ENCODE assay signal across 19 mouse cellular contexts in the genomic region with DNA sequence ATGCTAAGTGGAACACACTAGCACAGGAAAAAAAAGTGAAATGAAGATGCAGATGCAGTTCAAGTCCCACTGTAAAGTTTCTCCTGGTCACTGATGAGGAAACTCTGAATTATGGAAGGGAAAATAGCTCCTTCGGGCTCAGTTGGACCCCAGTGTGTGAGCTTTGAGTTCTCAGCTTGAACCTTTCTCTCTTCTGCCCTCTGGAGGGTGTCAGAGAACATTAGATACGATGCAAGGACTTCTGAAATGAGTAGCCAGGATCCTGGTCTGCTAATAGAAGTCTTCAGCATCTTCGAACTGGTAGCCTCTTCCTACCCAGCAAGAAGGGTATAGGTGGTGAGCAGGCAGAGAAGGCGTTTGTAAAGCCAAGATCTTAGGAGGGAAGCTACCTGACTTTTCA. TPM values are rescaled to one million over a fixed set of nuclear protein-coding genes. Genes with fewer than 3 reads are reported as not detected.
DNase-seq lines count a peak whose midpoint lies in the region; ATAC-seq and TF ChIP-seq lines count a peak whose summit lies in the region.
"Had no signal": no experiment of that assay in that cellular context is flagged by ENCODE, and none has a peak within 500 bp of the region (broad histone marks: within the 10 kb centered on the region; RNA-seq: fewer than 3 reads in every experiment).

No protein-coding gene starts in this region.

- no peaks in the 10 kb centered on the region for H3K27me3 ChIP-seq in heart, postnatal 0 days (ENCODE audit: control insufficient read depth, insufficient read depth, low read length)
- H3K27me3 ChIP-seq in lung, embryonic 14.5 days (ENCODE audit: insufficient read depth, low read length) = no peaks in the 10 kb centered on the region
- H3K27me3 ChIP-seq: forebrain, embryonic 15.5 days; heart, embryonic 15.5 days had no signal

- 48% methylated on average over 4 of the region's 4 CpGs for WGBS in heart, postnatal 0 days
- WGBS in lung, embryonic 14.5 days = 46% methylated on average over 4 of the region's 4 CpGs

- TF ChIP-seq EP300 in heart, postnatal 0 days (IDR thresholded peaks at IDR 0.05; ENCODE audit: low read depth) = no peak

- peaks cover 4% of the 10 kb centered on the region for H3K4me1 ChIP-seq in heart, postnatal 0 days (ENCODE audit: control insufficient read depth, insufficient read depth)
- H3K4me1 ChIP-seq in lung, embryonic 14.5 days (ENCODE audit: insufficient read depth) = no peaks in the 10 kb centered on the region
- H3K4me1 ChIP-seq: forebrain, embryonic 15.5 days; limb, embryonic 10.5 days had no signal

- peak; percentile 41 for TF ChIP-seq CTCF in heart, postnatal 0 days (IDR thresholded peaks at IDR 0.05; ENCODE audit: low read depth)
- TF ChIP-seq CTCF in lung, embryonic 14.5 days (IDR thresholded peaks at IDR 0.05; ENCODE audit: low read depth) = no peak

- no peak for DNase-seq in heart, postnatal 0 days (ENCODE audit: low spot score)
- DNase-seq in heart, postnatal 36 days = no peak
- peak; percentile 25 for DNase-seq in lung, embryonic 14.5 days
- no peak for DNase-seq in lung, adult 18-20 months
- peak; percentile 17 for DNase-seq in NIH3T3 (ENCODE audit: low read depth)
- peak; percentile 12 for DNase-seq in retina, postnatal 1 day
- DNase-seq in layer of hippocampus, adult 18-20 months (ENCODE audit: low spot score in 2 of 2) = no peak
- DNase-seq: cerebellum, postnatal 14 days; kidney, adult 11 months; kidney, postnatal 25 days; lung, postnatal 10 days had no signal

- no peak overlapping the region for H3K27ac ChIP-seq in heart, postnatal 0 days (ENCODE audit: low read depth)
- no peak overlapping the region for H3K27ac ChIP-seq in lung, embryonic 14.5 days (ENCODE audit: low read depth)
- H3K27ac ChIP-seq: forebrain, embryonic 15.5 days; heart, embryonic 15.5 days; hindbrain, embryonic 14.5 days; limb, embryonic 10.5 days had no signal

- H3K4me2 ChIP-seq in heart, postnatal 0 days (ENCODE audit: low read depth, low read length) = no peak overlapping the region
- no peak overlapping the region for H3K4me2 ChIP-seq in lung, embryonic 14.5 days
- H3K4me2 ChIP-seq: forebrain, embryonic 15.5 days; heart, embryonic 15.5 days; hindbrain, embryonic 14.5 days; liver, embryonic 11.5 days had no signal

- intact Hi-C loops in heart, postnatal 36 days (cut with DNase I) = no loop called here

- no peak overlapping the region for H3K9ac ChIP-seq in heart, postnatal 0 days (replicated peaks; ENCODE audit: low read depth, low read length)
- H3K9ac ChIP-seq in lung, embryonic 14.5 days = no peak overlapping the region
- H3K9ac ChIP-seq: forebrain, embryonic 15.5 days; heart, embryonic 15.5 days; hindbrain, embryonic 14.5 days had no signal

- no peak for ATAC-seq in heart, postnatal 0 days (ENCODE audit: insufficient read depth, low read depth)
- ATAC-seq in lung, embryonic 14.5 days (ENCODE audit: insufficient read depth) = no peak
- ATAC-seq: forebrain, embryonic 15.5 days; midbrain, embryonic 16.5 days had no signal

- H3K36me3 ChIP-seq in heart, postnatal 0 days (replicated peaks; ENCODE audit: control insufficient read depth, insufficient read depth, low read length) = no peaks in the 10 kb centered on the region
- H3K36me3 ChIP-seq in lung, embryonic 14.5 days (ENCODE audit: insufficient read depth) = no peaks in the 10 kb centered on the region
- H3K36me3 ChIP-seq: forebrain, embryonic 15.5 days; heart, embryonic 15.5 days; limb, embryonic 10.5 days had no signal

- no peaks in the 10 kb centered on the region for H3K9me3 ChIP-seq in heart, postnatal 0 days (replicated peaks; ENCODE audit: control insufficient read depth, low read length)
- H3K9me3 ChIP-seq in lung, embryonic 14.5 days (ENCODE audit: low read depth, low read length) = no peaks in the 10 kb centered on the region
- H3K9me3 ChIP-seq: forebrain, embryonic 15.5 days; heart, embryonic 15.5 days; limb, embryonic 10.5 days; megakaryocyte, embryonic 14.5 days had no signal

- H3K4me3 ChIP-seq in heart, postnatal 0 days (ENCODE audit: low read depth, low read length) = no peak overlapping the region
- H3K4me3 ChIP-seq in lung, embryonic 14.5 days (ENCODE audit: low read depth, low read length) = no peak overlapping the region
- H3K4me3 ChIP-seq: erythroblast, embryonic 14.5 days; forebrain, embryonic 15.5 days; heart, embryonic 15.5 days; limb, embryonic 10.5 days; megakaryocyte, embryonic 14.5 days had no signal

RNA-seq across cellular contexts. Expression of gene Fhl1, which starts 19.9 kb away (rescaled TPM):
- total RNA-seq in heart, postnatal 0 days (2014; rRNA removed; ENCODE audit: low replicate concordance) = 260 and 297 TPM in 2 replicates
- polyA plus RNA-seq in heart, postnatal 0 days (2015; fragmentation: Nextera tagmentation; extraction: Ambion mirVana) = 183 and 189 TPM in 2 replicates
- total RNA-seq in heart, postnatal 36 days (2021) = 100 to 1,000 TPM; 102 to 120 TPM
- polyA plus RNA-seq in lung, embryonic 14.5 days (2014; fragmentation: Nextera tagmentation; extraction: Ambion mirVana) = 241 and 264 TPM in 2 replicates
- 10 to 100 TPM; 73.1 to 79.4 TPM for total RNA-seq in layer of hippocampus, adult 18-20 months (2021)

Comparison
In these comparisons a context has a peak if more than half of its experiments do, and no peak if none do; other contexts are left out.
1. DNase-seq: peak in lung, embryonic 14.5 days (single experiment), NIH3T3 (single experiment) and retina, postnatal 1 day (single experiment); none in heart, postnatal 0 days (single experiment), heart, postnatal 36 days (0 of 2), lung, adult 18-20 months (0 of 2) and layer of hippocampus, adult 18-20 months (0 of 2).